Mouse (Mus musculus) liver, adult 2 months (tissue): ENCODE measurements around the gene Ugcg. TPM values are rescaled to one million over a fixed set of nuclear protein-coding genes. Genes with fewer than 3 reads are reported as not detected.

Experiments used
- DNase-seq: peaks from one replicate; pipeline ENCODE4 v3.0.0-alpha.2; 2011; ENCODE audit warnings: low read depth, low spot score; ENCODE audit errors: extremely low read depth
- H3K27ac ChIP-seq: fragments of 200-500 bp; replicated peaks from 2 replicates; pipeline ENCODE4 v1.5.1; 2012; ENCODE audit warnings: low read depth, mild to moderate bottlenecking, control low read depth, inconsistent platforms, low read length; ENCODE audit not compliant: insufficient read depth
- H3K27me3 ChIP-seq: fragments of 200-500 bp; 2 replicates; pipeline ENCODE4 v1.6.1; 2012; ENCODE audit warnings: mild to moderate bottlenecking, moderate library complexity, low read length, inconsistent platforms; ENCODE audit not compliant: control insufficient read depth, insufficient read depth
- H3K36me3 ChIP-seq: fragments of 200-500 bp; 2 replicates; pipeline ENCODE4 v1.6.1; 2012; ENCODE audit warnings: low read length, inconsistent platforms; ENCODE audit not compliant: control insufficient read depth, insufficient read depth
- H3K4me1 ChIP-seq: fragments of 200-500 bp; 2 replicates; pipeline ENCODE4 v1.6.1; 2011; ENCODE audit warnings: low read length; ENCODE audit not compliant: control insufficient read depth, insufficient read depth
- H3K4me3 ChIP-seq: fragments of 200-500 bp; 2 replicates; pipeline ENCODE4 v1.5.1; 2011; ENCODE audit warnings: low read depth, mild to moderate bottlenecking, control low read depth, low read length, moderate library complexity; ENCODE audit not compliant: insufficient read depth
- H3K79me2 ChIP-seq: fragments of 200-500 bp; 2 replicates; pipeline ENCODE4 v1.6.1; 2012; ENCODE audit warnings: inconsistent platforms, mild to moderate bottlenecking, low read length, moderate library complexity; ENCODE audit not compliant: control insufficient read depth, insufficient read depth
- H3K9ac ChIP-seq: fragments of 200-500 bp; 2 replicates; pipeline ENCODE4 v1.6.1; 2012; ENCODE audit warnings: low read depth, mild to moderate bottlenecking, control low read depth, inconsistent platforms, low read length
- CTCF ChIP-seq: fragments of 200-500 bp; IDR thresholded peaks from 2 replicates; pipeline ENCODE4 v1.5.1; 2011; ENCODE audit warnings: low read depth, low read length, control low read depth
- POLR2A ChIP-seq: fragments of 200-500 bp; IDR thresholded peaks from 2 replicates; pipeline ENCODE4 v1.6.1; 2011; ENCODE audit warnings: low read length, control low read depth; ENCODE audit not compliant: insufficient read depth; ENCODE audit errors: extremely low read depth
- WGBS: fragments of 180-500 bp; shearing (Covaris S2); methylation state at CpG from one replicate; pipeline ENCODE4 v1.1.7; 2018; 5-methylcytosine and 5-hydroxymethylcytosine counted together
- polyA plus RNA-seq: library from polyadenylated mRNA; depleted of rRNA; stranded (reverse); fragments of >200 nt; gene quantifications from 2 replicates; pipeline ENCODE4 v1.2.3, GENCODE M21; 2012
- total RNA-seq: library from RNA; depleted of rRNA; stranded (reverse); fragments of >200 nt; gene quantifications from 2 replicates; pipeline ENCODE4 v1.2.3, GENCODE M21; 2014

The Ugcg gene
- total and polyA plus RNA-seq, 2 experiments = 17.1 to 25.4 TPM

DNA sequence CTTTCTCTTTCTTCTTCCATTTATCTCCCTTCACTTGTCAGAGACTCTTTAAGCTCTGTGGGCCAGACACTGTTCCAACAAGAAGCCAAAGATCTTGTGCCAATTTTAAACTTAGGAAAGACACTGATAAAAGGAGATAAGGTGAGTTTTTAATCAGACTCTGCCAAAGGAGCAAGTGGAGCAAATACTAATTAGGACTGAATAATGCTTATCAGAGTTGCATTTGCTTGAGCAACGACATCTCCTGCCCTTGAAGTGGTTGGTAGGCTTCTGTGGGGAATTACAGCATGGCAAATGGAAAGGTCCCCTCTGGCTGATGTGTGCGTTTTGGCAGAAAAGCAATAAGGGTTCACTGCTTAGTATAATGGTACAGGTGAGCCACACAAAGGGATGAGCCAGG is 31.4 kb upstream of the Ugcg start:
- no peak for DNase-seq
- TF ChIP-seq CTCF (no peak), POLR2A (no peak)
- no peaks in the 10 kb centered on the region for H3K27me3 ChIP-seq
- no peak overlapping the region for H3K4me3 ChIP-seq
- H3K27ac ChIP-seq = no peak overlapping the region
- no peaks in the 10 kb centered on the region for H3K79me2 ChIP-seq
- H3K4me1 ChIP-seq = no peaks in the 10 kb centered on the region
- WGBS = 69% methylated on average over 2 of the region's 2 CpGs
- no peaks in the 10 kb centered on the region for H3K36me3 ChIP-seq
- no peak overlapping the region for H3K9ac ChIP-seq

- no peak for DNase-seq
- WGBS = 95% methylated on average over 5 of the region's 5 CpGs
- H3K79me2 ChIP-seq = no peaks in the 10 kb centered on the region
- H3K27me3 ChIP-seq = no peaks in the 10 kb centered on the region
- H3K4me1 ChIP-seq = no peaks in the 10 kb centered on the region
- no peak overlapping the region for H3K4me3 ChIP-seq
- H3K36me3 ChIP-seq = no peaks in the 10 kb centered on the region
- TF ChIP-seq CTCF (no peak), POLR2A (no peak)
- H3K9ac ChIP-seq = no peak overlapping the region
- H3K27ac ChIP-seq = no peak overlapping the region
Measured at GRCm38 (mm10) chr4:59160289-59160688, 28.8 kb upstream of the Ugcg start.

- H3K36me3 ChIP-seq = no peaks in the 10 kb centered on the region
- no peak for DNase-seq
- H3K4me1 ChIP-seq = no peaks in the 10 kb centered on the region
Measured at GRCm38 (mm10) chr4:59160959-59161670, 27.9 kb upstream of the Ugcg start.

GRCm38 (mm10) chr4:59164034-59164433 is 25.0 kb upstream of the Ugcg start:
- TF ChIP-seq CTCF = no peak
- no peak for TF ChIP-seq POLR2A
- Histone ChIP-seq H3K4me1 (no peaks in the 10 kb centered on the region), H3K27ac (no peak overlapping the region), H3K36me3 (no peaks in the 10 kb centered on the region), H3K27me3 (no peaks in the 10 kb centered on the region; the same call in 1 of the 2 replicates), H3K79me2 (no peaks in the 10 kb centered on the region), H3K9ac (no peak overlapping the region), H3K4me3 (no peak overlapping the region)
- DNase-seq = peak; percentile 10
- WGBS = 72% methylated on average over 2 of the region's 2 CpGs

More at GRCm38 (mm10) chr4:59160959-59161670, 27.9 kb upstream of the Ugcg start:
- 82% methylated on average over 8 of the region's 8 CpGs for WGBS
- H3K27ac ChIP-seq = no peak overlapping the region
- H3K27me3 ChIP-seq = no peaks in the 10 kb centered on the region
- no peaks in the 10 kb centered on the region for H3K79me2 ChIP-seq
- H3K4me3 ChIP-seq = no peak overlapping the region
- TF ChIP-seq CTCF (no peak), POLR2A (no peak)
- H3K9ac ChIP-seq = no peak overlapping the region

DNA sequence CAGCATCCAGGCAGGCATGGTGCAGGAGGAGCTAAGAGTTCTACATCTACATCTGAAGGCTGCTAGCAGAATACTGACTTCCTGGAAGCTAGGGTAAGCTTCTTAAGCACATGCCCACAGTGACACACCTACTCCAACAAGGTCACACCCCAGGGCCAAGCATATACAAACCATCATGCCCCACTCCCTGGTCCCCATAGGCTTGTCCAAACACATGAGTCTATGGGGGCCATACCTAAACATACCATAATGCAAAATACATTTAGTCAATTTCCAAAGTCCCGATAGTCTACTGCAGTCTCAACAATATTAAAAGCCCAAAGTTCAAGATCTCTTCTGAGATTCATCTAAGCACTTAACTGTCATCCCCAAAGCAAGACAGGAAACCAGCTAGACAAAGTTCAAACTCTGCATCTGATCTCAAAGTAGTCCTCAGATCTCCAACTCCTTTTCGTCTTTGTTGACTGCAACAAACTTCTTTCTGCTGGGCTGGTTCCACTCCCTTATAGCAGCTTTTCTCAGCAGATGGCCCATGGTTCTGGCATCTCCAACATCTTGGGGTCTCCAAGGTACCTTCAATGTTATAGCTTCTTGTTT is 21.7 kb upstream of the Ugcg start:
- Histone ChIP-seq H3K4me1 (no peaks in the 10 kb centered on the region), H3K36me3 (no peaks in the 10 kb centered on the region), H3K79me2 (no peaks in the 10 kb centered on the region), H3K4me3 (no peak overlapping the region), H3K27ac (no peak overlapping the region), H3K27me3 (no peaks in the 10 kb centered on the region; the same call in 1 of the 2 replicates), H3K9ac (no peak overlapping the region)
- TF ChIP-seq CTCF (no peak), POLR2A (no peak)
- WGBS = 97% methylated on average over 2 of the region's 2 CpGs
- no peak for DNase-seq

- H3K36me3 ChIP-seq = no peaks in the 10 kb centered on the region
- no peaks in the 10 kb centered on the region for H3K4me1 ChIP-seq
- DNase-seq = no peak
- no peak overlapping the region for H3K4me3 ChIP-seq
- 81% methylated on average over 5 of the region's 5 CpGs for WGBS
- no peak overlapping the region for H3K9ac ChIP-seq
- no peaks in the 10 kb centered on the region for H3K79me2 ChIP-seq
- H3K27me3 ChIP-seq = no peaks in the 10 kb centered on the region; the same call in 1 of the 2 replicates
- TF ChIP-seq CTCF (no peak), POLR2A (no peak)
- no peak overlapping the region for H3K27ac ChIP-seq
Measured at GRCm38 (mm10) chr4:59169981-59170380, 19.1 kb upstream of the Ugcg start.
